Mouse (Mus musculus) C2C12 (cell line): ENCODE measurements around the gene Cmklr1. TPM values are rescaled to one million over a fixed set of nuclear protein-coding genes. Genes with fewer than 3 reads are reported as not detected.

Experiments
- H3K27me3 ChIP-seq: one replicate; pipeline ENCODE4 v1.6.1; 2011; ENCODE audit not compliant: control insufficient read depth, insufficient read depth, insufficient read length
- H3K36me3 ChIP-seq: one replicate; pipeline ENCODE4 v1.6.1; 2011; ENCODE audit not compliant: control insufficient read depth, insufficient read depth
- H3K4me3 ChIP-seq: one replicate; pipeline ENCODE4 v1.5.1; 2011; ENCODE audit warnings: mild to moderate bottlenecking, control low read depth; ENCODE audit not compliant: poor library complexity, insufficient read depth, severe bottlenecking
- H3K79me2 ChIP-seq: one replicate; pipeline ENCODE4 v1.6.1; 2011; ENCODE audit not compliant: control insufficient read depth, insufficient read depth
- H3K79me3 ChIP-seq: one replicate; pipeline ENCODE4 v1.6.1; 2011; ENCODE audit warnings: low read depth, control low read depth
- H3ac ChIP-seq: one replicate; pipeline ENCODE3; 2011; ENCODE audit warnings: low read depth; ENCODE audit not compliant: control insufficient read depth, insufficient read length
- CEBPB ChIP-seq: IDR thresholded peaks from one replicate; pipeline ENCODE4 v1.6.1; 2011; ENCODE audit warnings: low read depth, mild to moderate bottlenecking, control low read depth, moderate library complexity
- CTCF ChIP-seq: IDR thresholded peaks from one replicate; pipeline ENCODE4 v1.5.1; 2011; ENCODE audit not compliant: control insufficient read depth, insufficient read depth, insufficient read length
- FOSL1 ChIP-seq: IDR thresholded peaks from one replicate; pipeline ENCODE4 v1.8.0; 2011; ENCODE audit warnings: mild to moderate bottlenecking, low read length; ENCODE audit not compliant: poor library complexity, insufficient read depth, severe bottlenecking
- MAX ChIP-seq: IDR thresholded peaks from one replicate; pipeline ENCODE4 v1.6.1; 2011; ENCODE audit warnings: mild to moderate bottlenecking, control low read depth
- MYOD1 ChIP-seq: IDR thresholded peaks from one replicate; pipeline ENCODE4 v1.6.1; 2011; ENCODE audit warnings: low read depth; ENCODE audit not compliant: control insufficient read depth, insufficient read length
- MYOG ChIP-seq: IDR thresholded peaks from one replicate; pipeline ENCODE4 v1.6.1; 2011; ENCODE audit not compliant: control insufficient read depth, insufficient read length; ENCODE audit errors: extremely low read depth
- USF1 ChIP-seq: IDR thresholded peaks from one replicate; pipeline ENCODE4 v1.6.1; 2011; ENCODE audit warnings: low read depth, mild to moderate bottlenecking, control low read depth, moderate library complexity
- polyA plus RNA-seq: library from polyadenylated mRNA; unstranded; fragments of >200 nt; fragmentation: generic; extraction: Trizol; gene quantifications from one replicate; pipeline ENCODE4 v1.2.1, GENCODE M21; 2012; ENCODE audit warnings: missing spikeins

Cmklr1 gene
- polyA plus RNA-seq, 1 experiment = 1.2 TPM

GRCm38 (mm10) chr5:113670110-113670509 lies 19.9 kb upstream of the Cmklr1 start:
- H3K27me3 ChIP-seq = no peaks in the 10 kb centered on the region
- H3K36me3 ChIP-seq = no peaks in the 10 kb centered on the region
- TF ChIP-seq CTCF (no peak), MYOG (no peak), FOSL1 (no peak), CEBPB (no peak), MAX (no peak), USF1 (no peak), MYOD1 (no peak)
- no peak overlapping the region for H3K4me3 ChIP-seq
- H3K79me3 ChIP-seq = no peaks in the 10 kb centered on the region
- H3K79me2 ChIP-seq = no peaks in the 10 kb centered on the region
- no peak overlapping the region for H3ac ChIP-seq

DNA sequence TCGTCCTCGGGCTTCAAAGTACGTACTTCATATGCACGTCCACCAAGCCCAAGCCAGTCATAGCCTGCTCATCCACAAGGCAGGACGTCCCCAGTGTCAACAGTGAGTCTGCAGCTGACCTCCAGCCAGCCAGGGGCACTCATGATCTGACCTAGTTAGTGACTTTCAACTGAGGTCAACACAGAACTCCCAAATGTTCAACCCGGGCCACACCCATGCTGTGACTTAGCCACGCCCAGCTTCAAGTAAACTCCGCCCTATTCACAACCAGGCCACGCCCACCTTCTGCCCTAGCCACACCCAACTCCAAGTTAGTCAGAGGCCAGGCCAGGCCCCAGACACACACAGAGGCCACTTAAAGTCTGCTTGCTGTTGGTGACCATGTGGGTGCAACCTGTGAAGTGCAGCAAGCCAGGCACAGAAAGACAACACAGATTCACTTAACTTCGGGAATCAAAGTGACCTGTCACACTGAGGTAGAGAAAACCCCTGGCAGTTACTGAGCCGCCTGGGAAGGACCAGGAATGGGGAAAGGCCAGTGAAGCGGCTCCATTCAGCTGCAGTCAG lies 14.5 kb upstream of the Cmklr1 start:
- Histone ChIP-seq H3K36me3 (no peaks in the 10 kb centered on the region), H3K27me3 (no peaks in the 10 kb centered on the region), H3K79me3 (no peaks in the 10 kb centered on the region), H3K4me3 (no peak overlapping the region), H3K79me2 (no peaks in the 10 kb centered on the region), H3ac (no peak overlapping the region)
- no peak for TF ChIP-seq MAX
- no peak for TF ChIP-seq CTCF
- TF ChIP-seq CEBPB = no peak
- TF ChIP-seq MYOG = no peak
- TF ChIP-seq FOSL1 = no peak
- no peak for TF ChIP-seq MYOD1
- TF ChIP-seq USF1 = no peak

DNA sequence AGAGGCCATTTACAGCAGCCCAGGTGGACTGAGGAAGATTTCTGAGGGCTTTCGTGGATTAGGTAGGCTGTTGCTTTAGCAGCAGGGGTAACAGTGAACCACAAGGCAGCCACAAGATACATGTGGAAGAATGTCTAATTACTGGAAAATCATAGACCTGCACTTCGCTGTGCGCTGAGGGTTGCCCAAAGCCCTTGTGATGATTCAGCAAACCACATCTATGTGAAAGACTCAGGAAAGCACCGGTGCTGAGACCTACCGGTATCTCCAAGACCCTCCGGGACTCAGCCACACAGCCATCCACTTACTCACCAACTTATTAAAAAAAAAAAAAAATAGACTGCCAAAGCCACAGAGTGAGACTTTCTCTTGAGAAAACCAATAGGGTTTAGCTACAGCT lies 13.9 kb upstream of the Cmklr1 start:
- H3K4me3 ChIP-seq = no peak overlapping the region
- TF ChIP-seq CEBPB = no peak
- H3K36me3 ChIP-seq = no peaks in the 10 kb centered on the region

DNA sequence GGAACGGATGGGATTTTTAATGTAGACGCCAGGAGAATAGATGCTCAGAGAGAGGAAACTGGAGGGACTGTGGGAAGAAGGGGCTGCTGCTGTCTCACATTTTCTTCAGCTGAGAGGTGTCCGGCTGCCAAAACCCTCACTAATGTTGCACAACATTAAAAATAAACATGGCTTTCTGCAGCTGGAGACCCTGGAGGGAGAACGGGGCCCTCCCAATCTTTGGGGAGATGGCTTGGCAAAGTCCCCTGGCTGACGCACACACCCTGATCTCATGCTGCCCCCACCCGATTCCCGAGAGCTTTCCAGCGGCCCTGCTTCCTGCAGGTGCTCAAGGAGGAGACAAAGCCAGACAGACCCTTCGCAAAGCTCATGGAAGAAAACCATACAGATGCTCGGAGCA lies 10.6 kb upstream of the Cmklr1 start:
- H3ac ChIP-seq = no peak overlapping the region
- H3K36me3 ChIP-seq = no peaks in the 10 kb centered on the region
- H3K79me3 ChIP-seq = no peaks in the 10 kb centered on the region
- TF ChIP-seq CEBPB (peak; percentile 14), MYOD1 (no peak)
- no peak overlapping the region for H3K4me3 ChIP-seq
- H3K27me3 ChIP-seq = no peaks in the 10 kb centered on the region
- H3K79me2 ChIP-seq = no peaks in the 10 kb centered on the region

More for the DNA sequence above, 13.9 kb upstream of the Cmklr1 start:
- Histone ChIP-seq H3K79me2 (no peaks in the 10 kb centered on the region), H3ac (no peak overlapping the region), H3K27me3 (no peaks in the 10 kb centered on the region), H3K79me3 (no peaks in the 10 kb centered on the region)

GRCm38 (mm10) chr5:113654821-113655220 lies 4.6 kb upstream of the Cmklr1 start:
- TF ChIP-seq CTCF (no peak), FOSL1 (no peak), MAX (no peak), MYOD1 (no peak), CEBPB (no peak), USF1 (no peak), MYOG (no peak)
- Histone ChIP-seq H3K79me2 (no peaks in the 10 kb centered on the region), H3ac (no peak overlapping the region), H3K27me3 (peaks cover 3% of the 10 kb centered on the region), H3K79me3 (no peaks in the 10 kb centered on the region), H3K4me3 (no peak overlapping the region), H3K36me3 (no peaks in the 10 kb centered on the region)

DNA sequence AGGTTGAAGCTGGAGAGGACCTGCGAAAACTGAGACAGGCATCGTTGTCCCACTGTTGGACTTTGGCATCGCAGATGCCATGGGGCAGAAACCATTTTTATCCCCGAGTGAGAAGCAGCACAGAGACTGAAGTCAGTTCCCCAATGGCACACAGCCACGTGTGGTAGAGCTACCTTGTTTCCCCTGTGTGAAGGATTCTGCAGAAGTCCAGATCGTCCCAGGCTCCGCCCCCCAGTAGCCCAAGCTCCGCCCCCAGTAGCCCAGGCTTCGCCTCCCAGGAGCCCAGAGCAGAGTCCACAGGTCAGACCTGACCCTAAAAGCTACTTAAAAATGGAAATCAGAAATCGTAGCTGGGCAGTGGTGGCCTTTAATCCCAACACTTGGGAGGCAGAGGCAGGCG lies 4.0 kb upstream of the Cmklr1 start:
- Histone ChIP-seq H3K27me3 (peaks cover 3% of the 10 kb centered on the region), H3ac (no peak overlapping the region), H3K79me2 (no peaks in the 10 kb centered on the region), H3K4me3 (no peak overlapping the region), H3K36me3 (no peaks in the 10 kb centered on the region), H3K79me3 (no peaks in the 10 kb centered on the region)
- no peak for TF ChIP-seq FOSL1
